Mouse (Mus musculus): Measurements from ENCODE around the gene Chic2. TPM values are rescaled to one million over a fixed set of nuclear protein-coding genes. Genes with fewer than 3 reads are reported as not detected.

Gene Chic2
- polyA plus RNA-seq, 1 experiment from 2014 or later = 48.5 TPM

- peak; percentile 74 for ATAC-seq (ENCODE audit: low FRiP score)
- Histone ChIP-seq H3K27ac (peak within 1 kb of the TSS; percentile 59), H3K4me2 (peak within 1 kb of the TSS; percentile 56), H3K9ac (peak within 1 kb of the TSS; percentile 63), H3K4me3 (replicated peaks) (peak within 1 kb of the TSS; percentile 52), H3K36me3 (replicated peaks) (no peaks in the 10 kb centered on the region), H3K4me1 (peaks cover 43% of the 10 kb centered on the region), H3K27me3 (peaks cover 93% of the 10 kb centered on the region), H3K9me3 (no peaks in the 10 kb centered on the region)
- WGBS = under 1% methylated on average over 41 of the region's 41 CpGs
Observed at GRCm38 (mm10) chr5:75075383-75075941, 30.9 kb upstream of the Chic2 start, which contains the start of gene Gsx2. TSS of gene Gsx2 (plus strand) at chr5:75075601.

GRCm38 (mm10) chr5:75074537-75075382 is 30.2 kb upstream of the Chic2 start:
- Histone ChIP-seq H3K9ac (peak overlapping the region; percentile 63; the same call in 1 of the 2 replicates), H3K27me3 (peaks cover 93% of the 10 kb centered on the region), H3K36me3 (replicated peaks) (no peaks in the 10 kb centered on the region), H3K4me2 (peak overlapping the region; percentile 56), H3K4me1 (peaks cover 49% of the 10 kb centered on the region), H3K9me3 (no peaks in the 10 kb centered on the region), H3K4me3 (replicated peaks) (peak overlapping the region; percentile 52), H3K27ac (no peak overlapping the region)
- ATAC-seq (ENCODE audit: low FRiP score) = no peak
- 4% methylated on average over 15 of the region's 15 CpGs for WGBS

DNA sequence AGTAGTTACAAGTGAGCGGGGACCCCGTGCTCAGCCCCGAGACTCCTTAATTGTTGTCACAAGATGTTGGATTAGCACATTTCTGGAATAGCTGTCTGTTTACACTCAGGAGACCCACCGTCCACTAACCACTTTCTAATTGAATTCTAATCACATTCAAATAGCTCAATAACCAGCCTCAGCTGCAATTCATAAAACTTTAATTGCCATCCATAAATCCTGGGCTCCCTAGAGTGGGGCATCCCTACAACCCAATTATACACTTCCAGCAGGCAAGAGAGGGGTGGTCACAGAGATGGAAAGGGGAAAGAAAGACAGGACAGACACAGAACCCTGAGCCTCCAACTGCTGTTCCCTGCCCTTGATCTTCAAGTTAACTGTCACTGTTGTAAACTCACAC is 29.6 kb upstream of the Chic2 start:
- Histone ChIP-seq H3K4me1 (peaks cover 54% of the 10 kb centered on the region), H3K4me2 (no peak overlapping the region)
- ATAC-seq (ENCODE audit: low FRiP score) = no peak

DNA sequence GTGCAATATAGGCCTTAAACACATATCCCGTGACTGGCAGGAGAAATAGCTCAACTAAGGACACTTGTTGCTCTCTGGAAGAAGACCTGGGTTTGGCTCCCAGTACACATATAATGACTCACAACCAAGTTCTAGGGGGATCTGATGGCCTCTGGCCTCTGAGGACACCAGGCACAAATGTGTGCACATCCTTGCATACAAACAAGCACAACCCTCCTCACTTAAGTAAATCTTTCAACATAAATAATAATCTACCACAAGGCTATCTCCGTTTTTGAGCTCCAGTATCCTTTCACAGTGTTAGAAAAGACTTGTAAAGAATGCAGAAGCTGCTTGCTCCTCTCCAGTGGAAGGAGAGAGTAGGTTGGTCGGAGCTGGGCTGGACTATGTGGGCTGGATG is 29.1 kb upstream of the Chic2 start:
- WGBS = 9% methylated on average over 3 of the region's 3 CpGs

More for the DNA sequence above, 29.6 kb upstream of the Chic2 start:
- no peak overlapping the region for H3K9ac ChIP-seq
- H3K36me3 ChIP-seq (replicated peaks) = no peaks in the 10 kb centered on the region
- H3K4me3 ChIP-seq (replicated peaks) = no peak overlapping the region
- WGBS = 2% methylated on average over 4 of the region's 4 CpGs
- no peak overlapping the region for H3K27ac ChIP-seq
- H3K27me3 ChIP-seq = peaks cover 92% of the 10 kb centered on the region
- no peaks in the 10 kb centered on the region for H3K9me3 ChIP-seq

GRCm38 (mm10) chr5:75073167-75073566 is 28.6 kb upstream of the Chic2 start:
- Histone ChIP-seq H3K4me3 (replicated peaks) (no peak overlapping the region), H3K4me2 (no peak overlapping the region), H3K36me3 (replicated peaks) (no peaks in the 10 kb centered on the region), H3K27ac (no peak overlapping the region), H3K4me1 (peaks cover 54% of the 10 kb centered on the region), H3K9ac (no peak overlapping the region), H3K27me3 (peaks cover 92% of the 10 kb centered on the region), H3K9me3 (no peaks in the 10 kb centered on the region)
- WGBS = 29% methylated on average over 1 of the region's 1 CpGs
- ATAC-seq (ENCODE audit: low FRiP score) = no peak

More for the DNA sequence above, 29.1 kb upstream of the Chic2 start:
- Histone ChIP-seq H3K4me3 (replicated peaks) (no peak overlapping the region), H3K4me1 (peaks cover 54% of the 10 kb centered on the region), H3K27ac (no peak overlapping the region), H3K36me3 (replicated peaks) (no peaks in the 10 kb centered on the region), H3K9ac (no peak overlapping the region), H3K27me3 (peaks cover 92% of the 10 kb centered on the region), H3K4me2 (no peak overlapping the region), H3K9me3 (no peaks in the 10 kb centered on the region)
- no peak for ATAC-seq (ENCODE audit: low FRiP score)

DNA sequence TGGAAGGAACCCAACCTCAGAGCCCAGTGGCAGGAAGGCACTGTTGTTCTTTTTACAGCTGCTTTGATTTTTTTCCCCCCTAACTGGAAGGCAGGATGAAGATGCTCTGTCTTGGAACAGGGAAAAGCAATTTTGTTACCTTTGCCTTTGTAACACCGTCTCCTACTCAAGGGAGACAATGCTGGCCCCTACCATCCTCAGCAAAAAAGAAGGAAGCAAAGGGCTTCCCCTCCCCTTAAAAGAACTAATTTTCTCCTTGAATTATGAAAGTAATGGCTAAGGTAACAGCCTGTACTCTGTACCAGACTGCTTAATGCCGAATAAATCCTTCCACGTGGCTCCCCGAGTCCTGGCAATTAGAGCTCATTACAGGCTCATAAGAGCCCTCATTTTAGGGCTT is 28.0 kb upstream of the Chic2 start:
- H3K27me3 ChIP-seq = peaks cover 93% of the 10 kb centered on the region
- 1% methylated on average over 4 of the region's 4 CpGs for WGBS
- no peak overlapping the region for H3K27ac ChIP-seq
- peaks cover 56% of the 10 kb centered on the region for H3K4me1 ChIP-seq
- H3K9me3 ChIP-seq = no peaks in the 10 kb centered on the region
- no peaks in the 10 kb centered on the region for H3K36me3 ChIP-seq (replicated peaks)
- no peak overlapping the region for H3K4me2 ChIP-seq
- H3K9ac ChIP-seq = no peak overlapping the region
- H3K4me3 ChIP-seq (replicated peaks) = no peak overlapping the region
- ATAC-seq (ENCODE audit: low FRiP score) = no peak

- H3K4me3 ChIP-seq (replicated peaks) = no peak overlapping the region
- peaks cover 62% of the 10 kb centered on the region for H3K4me1 ChIP-seq
- peak overlapping the region; percentile 35 for H3K4me2 ChIP-seq
- H3K27me3 ChIP-seq = peaks cover 95% of the 10 kb centered on the region
- no peak overlapping the region for H3K9ac ChIP-seq
- H3K36me3 ChIP-seq (replicated peaks) = no peaks in the 10 kb centered on the region
- H3K9me3 ChIP-seq = no peaks in the 10 kb centered on the region
- under 1% methylated on average over 10 of the region's 10 CpGs for WGBS
- no peak for ATAC-seq (ENCODE audit: low FRiP score)
- H3K27ac ChIP-seq = no peak overlapping the region
Observed at GRCm38 (mm10) chr5:75071951-75072350, 27.4 kb upstream of the Chic2 start.

DNA sequence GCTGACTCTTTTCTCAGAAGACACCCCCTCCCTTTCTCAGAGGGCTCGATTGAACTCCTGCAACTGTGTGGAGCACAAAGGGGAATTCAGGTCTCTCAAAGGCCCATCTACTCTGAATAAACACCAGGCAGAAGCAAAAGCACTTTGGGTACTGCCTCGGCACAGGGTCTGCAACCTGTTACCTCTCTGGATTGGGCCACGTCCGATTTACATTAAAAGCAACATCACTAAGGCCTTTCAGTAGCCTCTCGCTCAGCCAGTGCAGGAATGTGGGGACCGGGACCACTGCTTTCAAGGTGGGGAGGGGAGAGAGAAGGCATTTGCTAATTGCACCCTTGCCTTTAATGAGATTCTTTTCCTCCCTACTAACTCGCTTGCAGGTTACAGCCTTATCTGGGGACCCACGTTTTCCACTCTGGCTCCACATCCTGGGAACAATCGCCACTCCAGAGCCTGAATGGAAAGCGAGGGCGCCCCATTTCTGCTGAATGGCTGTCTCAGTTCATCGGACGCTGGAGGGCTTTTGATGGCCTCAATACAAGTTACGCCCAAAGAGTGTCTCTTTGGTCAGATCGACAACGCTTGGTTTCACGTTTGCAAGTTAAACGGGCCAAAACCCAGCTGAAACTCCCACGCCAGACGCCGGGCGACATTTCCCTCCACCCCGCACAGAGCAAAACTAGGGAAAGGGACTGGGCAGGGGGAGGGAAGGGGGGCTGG is 26.2 kb upstream of the Chic2 start:
- ATAC-seq (ENCODE audit: low FRiP score) = peak; percentile 50; the same call in 1 of the 2 replicates
- peak overlapping the region; percentile 10; the same call in 1 of the 2 replicates for H3K4me3 ChIP-seq (replicated peaks)
- H3K9me3 ChIP-seq = no peaks in the 10 kb centered on the region

GRCm38 (mm10) chr5:75070132-75070531 is 25.6 kb upstream of the Chic2 start:
- ATAC-seq (ENCODE audit: low FRiP score) = peak; percentile 60
- Histone ChIP-seq H3K27me3 (peaks cover 95% of the 10 kb centered on the region), H3K27ac (peak overlapping the region; percentile 54), H3K4me1 (peaks cover 51% of the 10 kb centered on the region), H3K4me3 (replicated peaks) (peak overlapping the region; percentile 10; the same call in 1 of the 2 replicates), H3K36me3 (replicated peaks) (no peaks in the 10 kb centered on the region), H3K9ac (no peak overlapping the region), H3K4me2 (peak overlapping the region; percentile 35), H3K9me3 (peaks cover 6% of the 10 kb centered on the region)
- under 1% methylated on average over 13 of the region's 13 CpGs for WGBS

More for the DNA sequence above, 26.2 kb upstream of the Chic2 start:
- WGBS = under 1% methylated on average over 23 of the region's 23 CpGs
- H3K4me2 ChIP-seq = peak overlapping the region; percentile 35
- H3K27ac ChIP-seq = peak overlapping the region; percentile 54
- H3K9ac ChIP-seq = no peak overlapping the region
- peaks cover 56% of the 10 kb centered on the region for H3K4me1 ChIP-seq
- no peaks in the 10 kb centered on the region for H3K36me3 ChIP-seq (replicated peaks)
- H3K27me3 ChIP-seq = peaks cover 95% of the 10 kb centered on the region

DNA sequence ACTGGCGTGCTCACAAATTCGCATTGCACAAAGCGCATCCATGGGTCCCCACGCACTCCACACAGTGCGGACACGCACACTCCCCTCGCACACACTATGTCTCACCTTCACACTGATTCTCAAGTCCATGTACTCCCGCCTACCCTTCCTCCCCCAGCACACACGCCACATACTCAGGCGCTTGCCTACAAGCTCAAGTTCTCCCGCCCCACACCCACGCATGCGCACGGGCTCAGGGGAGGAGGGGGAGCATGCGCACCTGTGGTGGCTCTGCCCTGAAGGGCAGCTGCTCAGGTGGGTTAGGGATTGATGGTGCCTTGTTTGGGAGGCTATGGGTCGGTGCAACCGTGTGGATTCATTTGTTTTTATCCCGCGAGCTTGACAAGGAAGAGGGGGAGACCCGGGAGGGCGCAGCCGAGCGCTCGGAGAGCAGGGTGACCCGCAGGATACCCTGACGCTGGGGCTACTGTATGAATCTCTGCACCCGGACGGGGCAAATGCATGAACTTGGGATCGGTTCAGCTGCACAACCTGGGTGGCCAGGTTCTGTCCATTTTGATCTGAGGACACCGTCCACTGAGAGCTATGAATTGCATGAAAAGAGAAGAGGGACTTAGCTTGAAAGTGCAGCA is 22.7 kb upstream of the Chic2 start:
- H3K4me1 ChIP-seq = peaks cover 40% of the 10 kb centered on the region
- H3K27ac ChIP-seq = no peak overlapping the region
- peak overlapping the region; percentile 49 for H3K9ac ChIP-seq
- H3K4me2 ChIP-seq = peak overlapping the region; percentile 73
- H3K27me3 ChIP-seq = peaks cover 90% of the 10 kb centered on the region
- peak overlapping the region; percentile 45 for H3K4me3 ChIP-seq (replicated peaks)
- H3K36me3 ChIP-seq (replicated peaks) = no peaks in the 10 kb centered on the region
- peaks cover 8% of the 10 kb centered on the region for H3K9me3 ChIP-seq
- peak; percentile 54 for ATAC-seq (ENCODE audit: low FRiP score)
- 1% methylated on average over 30 of the region's 30 CpGs for WGBS

- ATAC-seq (ENCODE audit: low FRiP score) = no peak; the same call in 1 of the 2 replicates
- H3K9me3 ChIP-seq = peaks cover 8% of the 10 kb centered on the region
- WGBS = 8% methylated on average over 6 of the region's 10 CpGs
- peak overlapping the region; percentile 73 for H3K4me2 ChIP-seq
- no peak overlapping the region for H3K27ac ChIP-seq
- no peaks in the 10 kb centered on the region for H3K36me3 ChIP-seq (replicated peaks)
- H3K27me3 ChIP-seq = peaks cover 86% of the 10 kb centered on the region
- H3K4me1 ChIP-seq = peaks cover 35% of the 10 kb centered on the region
- H3K4me3 ChIP-seq (replicated peaks) = peak overlapping the region; percentile 45
- H3K9ac ChIP-seq = peak overlapping the region; percentile 49; the same call in 1 of the 2 replicates
Observed at GRCm38 (mm10) chr5:75066715-75067114, 22.1 kb upstream of the Chic2 start.

Measured in forebrain, embryonic 12.5 days (tissue).